Mouse (Mus musculus): ENCODE results near the gene Prss35.
A peak's percentile ranks its signal among the peaks of the same experiment; 100 is the strongest.

Gene Prss35

GRCm38 (mm10) chr9:86729811-86730210 lies 13.6 kb upstream of the Prss35 start:
- DNase-seq (ENCODE audit: low read depth, low spot score) = no peak

- no peak for DNase-seq (ENCODE audit: low read depth, low spot score)
These were observed 9.1 kb upstream of the Prss35 start for GRCm38 (mm10) chr9:86734357-86734756.

- no peak for DNase-seq (ENCODE audit: low read depth, low spot score)
These were observed 8.7 kb upstream of the Prss35 start for GRCm38 (mm10) chr9:86734795-86735194.

GRCm38 (mm10) chr9:86736991-86737390 lies 6.5 kb upstream of the Prss35 start:
- DNase-seq (ENCODE audit: low read depth, low spot score) = no peak

GRCm38 (mm10) chr9:86738067-86738466 lies 5.4 kb upstream of the Prss35 start:
- no peak for DNase-seq (ENCODE audit: low read depth, low spot score)

- no peak for DNase-seq (ENCODE audit: low read depth, low spot score)
These were observed 4.6 kb upstream of the Prss35 start for GRCm38 (mm10) chr9:86738801-86739200.

GRCm38 (mm10) chr9:86739971-86740370 lies 3.5 kb upstream of the Prss35 start:
- no peak for DNase-seq (ENCODE audit: low read depth, low spot score)

- no peak for DNase-seq (ENCODE audit: low read depth, low spot score)
These were observed 592 bp downstream of the Prss35 start for GRCm38 (mm10) chr9:86744041-86744440.

- peak; percentile 56 for DNase-seq (ENCODE audit: low read depth, low spot score)
These were observed 2.6 kb downstream of the Prss35 start for GRCm38 (mm10) chr9:86745926-86746581.

GRCm38 (mm10) chr9:86762477-86763376 lies 19.3 kb downstream of the Prss35 start:
- no peak for DNase-seq (ENCODE audit: low read depth, low spot score)

- DNase-seq (ENCODE audit: low read depth, low spot score) = no peak
These were observed 20.6 kb downstream of the Prss35 start for GRCm38 (mm10) chr9:86764002-86764401.

- DNase-seq (ENCODE audit: low read depth, low spot score) = no peak
These were observed 23.5 kb downstream of the Prss35 start for GRCm38 (mm10) chr9:86766991-86767390.

- DNase-seq (ENCODE audit: low read depth, low spot score) = no peak
These were observed 29.4 kb downstream of the Prss35 start for GRCm38 (mm10) chr9:86772897-86773296.

GRCm38 (mm10) chr9:86773996-86774395 lies 30.5 kb downstream of the Prss35 start:
- no peak for DNase-seq (ENCODE audit: low read depth, low spot score)

- DNase-seq (ENCODE audit: low read depth, low spot score) = no peak
These were observed 31.9 kb downstream of the Prss35 start for GRCm38 (mm10) chr9:86775374-86775773.

GRCm38 (mm10) chr9:86777309-86777708 lies 33.9 kb downstream of the Prss35 start:
- no peak for DNase-seq (ENCODE audit: low read depth, low spot score)

- DNase-seq (ENCODE audit: low read depth, low spot score) = no peak
These were observed 34.8 kb downstream of the Prss35 start for GRCm38 (mm10) chr9:86778212-86778611.

- DNase-seq (ENCODE audit: low read depth, low spot score) = no peak
These were observed 38.0 kb downstream of the Prss35 start for GRCm38 (mm10) chr9:86781426-86781825.

GRCm38 (mm10) chr9:86782836-86783235 lies 39.4 kb downstream of the Prss35 start:
- DNase-seq (ENCODE audit: low read depth, low spot score) = no peak

- no peak for DNase-seq (ENCODE audit: low read depth, low spot score)
These were observed 45.7 kb downstream of the Prss35 start for GRCm38 (mm10) chr9:86789186-86789585.

GRCm38 (mm10) chr9:86791927-86792326 lies 48.5 kb downstream of the Prss35 start:
- no peak for DNase-seq (ENCODE audit: low read depth, low spot score)

GRCm38 (mm10) chr9:86795236-86795635 lies 51.8 kb downstream of the Prss35 start:
- no peak for DNase-seq (ENCODE audit: low read depth, low spot score)

GRCm38 (mm10) chr9:86797553-86797952 lies 54.1 kb downstream of the Prss35 start:
- DNase-seq (ENCODE audit: low read depth, low spot score) = no peak

Data from CD4-positive, CD25-positive, alpha-beta regulatory T cell, adult 2 months (primary cell).